Mouse (Mus musculus): ENCODE measurements around the gene Fbxo24. TPM values are rescaled to one million over a fixed set of nuclear protein-coding genes. Genes with fewer than 3 reads are reported as not detected.

Gene Fbxo24
- polyA plus RNA-seq (2012; fragmentation: generic; extraction: Trizol) = 0.72 TPM

- peaks cover 8% of the 10 kb centered on the region for H3K36me3 ChIP-seq (ENCODE audit: control insufficient read depth, insufficient read depth)
- H3ac ChIP-seq (ENCODE audit: control insufficient read depth, insufficient read length) = peak within 1 kb of the TSS; percentile 21
- no peaks in the 10 kb centered on the region for H3K27me3 ChIP-seq (ENCODE audit: control insufficient read depth, insufficient read depth, insufficient read length)
- TF ChIP-seq TCF12 (IDR thresholded peaks at IDR 0.05; ENCODE audit: insufficient read depth, poor library complexity, severe bottlenecking) (no peak), POLR2A (IDR thresholded peaks at IDR 0.05; ENCODE audit: insufficient read length, low read depth) (peak; percentile 98), SRF (IDR thresholded peaks at IDR 0.05; ENCODE audit: control insufficient read depth, insufficient read length, low read depth) (no peak), POLR2AphosphoS2 (IDR thresholded peaks at IDR 0.05; ENCODE audit: insufficient read length, low read depth) (peak; percentile 95), TCF3 (IDR thresholded peaks at IDR 0.05; ENCODE audit: insufficient read length, low read depth) (no peak), REST (IDR thresholded peaks at IDR 0.05; ENCODE audit: insufficient read depth, insufficient read length) (no peak), MAX (IDR thresholded peaks at IDR 0.05; ENCODE audit: low read depth) (no peak), USF1 (IDR thresholded peaks at IDR 0.05; ENCODE audit: low read depth) (no peak), MYOD1 (IDR thresholded peaks at IDR 0.05; ENCODE audit: control insufficient read depth in 1 of 3, insufficient read length in 2 of 3, low read depth in 2 of 3) (peak in 2 of 3 experiments; percentile 64 to 80), CEBPB (IDR thresholded peaks at IDR 0.05; ENCODE audit: insufficient read depth, poor library complexity, severe bottlenecking) (no peak), E2F4 (IDR thresholded peaks at IDR 0.05; ENCODE audit: insufficient read depth) (no peak), MYOG (IDR thresholded peaks at IDR 0.05; ENCODE audit: control insufficient read depth in 1 of 3, insufficient read depth in 1 of 3, insufficient read length in 2 of 3, low read depth in 2 of 3) (no peak)
- peak within 1 kb of the TSS; percentile 99 for H3K4me2 ChIP-seq (ENCODE audit: low read depth)
- peak within 1 kb of the TSS; percentile 82 for H3K4me3 ChIP-seq
- H3K79me2 ChIP-seq (ENCODE audit: control insufficient read depth, insufficient read depth) = peaks cover 37% of the 10 kb centered on the region
Measured at GRCm38 (mm10) chr5:137628498-137629305, at the start of gene Fbxo24, which contains the start of the genes Lrch4 and Gm20605. Gene Fbxo24 (minus strand): TSS chr5:137629002. Gene Lrch4 (plus strand): TSS chr5:137629121. Gene Gm20605 (plus strand): TSS chr5:137629175.

GRCm38 (mm10) chr5:137677859-137678258 is 49.1 kb upstream of the Fbxo24 start:
- Histone ChIP-seq H3K36me3 (ENCODE audit: control insufficient read depth, insufficient read depth) (no peaks in the 10 kb centered on the region), H3K4me2 (ENCODE audit: low read depth) (no peak overlapping the region), H3K79me2 (ENCODE audit: control insufficient read depth, insufficient read depth) (peaks cover 22% of the 10 kb centered on the region), H3K4me3 (no peak overlapping the region), H3K27me3 (ENCODE audit: control insufficient read depth, insufficient read depth, insufficient read length) (no peaks in the 10 kb centered on the region), H3ac (ENCODE audit: control insufficient read depth, insufficient read length) (no peak overlapping the region)
- no peak for TF ChIP-seq REST (IDR thresholded peaks at IDR 0.05; ENCODE audit: insufficient read depth, insufficient read length)
- TF ChIP-seq MAX (IDR thresholded peaks at IDR 0.05; ENCODE audit: low read depth) = no peak
- TF ChIP-seq POLR2A (IDR thresholded peaks at IDR 0.05; ENCODE audit: insufficient read length, low read depth) = no peak

GRCm38 (mm10) chr5:137674786-137675185 is 46.0 kb upstream of the Fbxo24 start:
- no peak for TF ChIP-seq E2F4 (IDR thresholded peaks at IDR 0.05; ENCODE audit: insufficient read depth)
- TF ChIP-seq CEBPB (IDR thresholded peaks at IDR 0.05; ENCODE audit: insufficient read depth, poor library complexity, severe bottlenecking) = no peak
- no peak for TF ChIP-seq TCF3 (IDR thresholded peaks at IDR 0.05; ENCODE audit: insufficient read length, low read depth)
- no peak overlapping the region for H3ac ChIP-seq (ENCODE audit: control insufficient read depth, insufficient read length)
- no peak overlapping the region for H3K4me3 ChIP-seq
- no peaks in the 10 kb centered on the region for H3K27me3 ChIP-seq (ENCODE audit: control insufficient read depth, insufficient read depth, insufficient read length)
- H3K79me2 ChIP-seq (ENCODE audit: control insufficient read depth, insufficient read depth) = peaks cover 9% of the 10 kb centered on the region
- no peak overlapping the region for H3K4me2 ChIP-seq (ENCODE audit: low read depth)
- no peaks in the 10 kb centered on the region for H3K36me3 ChIP-seq (ENCODE audit: control insufficient read depth, insufficient read depth)

- Histone ChIP-seq H3K79me2 (ENCODE audit: control insufficient read depth, insufficient read depth) (peaks cover 14% of the 10 kb centered on the region), H3K36me3 (ENCODE audit: control insufficient read depth, insufficient read depth) (no peaks in the 10 kb centered on the region)
- TF ChIP-seq POLR2A (IDR thresholded peaks at IDR 0.05; ENCODE audit: insufficient read length, low read depth) = no peak
- no peak for TF ChIP-seq POLR2AphosphoS2 (IDR thresholded peaks at IDR 0.05; ENCODE audit: insufficient read length, low read depth)
- no peak for TF ChIP-seq MYOG (IDR thresholded peaks at IDR 0.05; ENCODE audit: control insufficient read depth in 1 of 3, insufficient read depth in 1 of 3, insufficient read length in 2 of 3, low read depth in 2 of 3)
- TF ChIP-seq MAX (IDR thresholded peaks at IDR 0.05; ENCODE audit: low read depth) = no peak
- no peak for TF ChIP-seq TCF12 (IDR thresholded peaks at IDR 0.05; ENCODE audit: insufficient read depth, poor library complexity, severe bottlenecking)
- TF ChIP-seq CEBPB (IDR thresholded peaks at IDR 0.05; ENCODE audit: insufficient read depth, poor library complexity, severe bottlenecking) = no peak
- TF ChIP-seq MYOD1 (IDR thresholded peaks at IDR 0.05; ENCODE audit: control insufficient read depth in 1 of 3, insufficient read length in 2 of 3, low read depth in 2 of 3) = no peak
- no peak for TF ChIP-seq REST (IDR thresholded peaks at IDR 0.05; ENCODE audit: insufficient read depth, insufficient read length)
- TF ChIP-seq USF1 (IDR thresholded peaks at IDR 0.05; ENCODE audit: low read depth) = no peak
- no peak for TF ChIP-seq SRF (IDR thresholded peaks at IDR 0.05; ENCODE audit: control insufficient read depth, insufficient read length, low read depth)
- TF ChIP-seq E2F4 (IDR thresholded peaks at IDR 0.05; ENCODE audit: insufficient read depth) = no peak
- TF ChIP-seq TCF3 (IDR thresholded peaks at IDR 0.05; ENCODE audit: insufficient read length, low read depth) = no peak
Measured at GRCm38 (mm10) chr5:137673015-137673414, 44.2 kb upstream of the Fbxo24 start.

DNA sequence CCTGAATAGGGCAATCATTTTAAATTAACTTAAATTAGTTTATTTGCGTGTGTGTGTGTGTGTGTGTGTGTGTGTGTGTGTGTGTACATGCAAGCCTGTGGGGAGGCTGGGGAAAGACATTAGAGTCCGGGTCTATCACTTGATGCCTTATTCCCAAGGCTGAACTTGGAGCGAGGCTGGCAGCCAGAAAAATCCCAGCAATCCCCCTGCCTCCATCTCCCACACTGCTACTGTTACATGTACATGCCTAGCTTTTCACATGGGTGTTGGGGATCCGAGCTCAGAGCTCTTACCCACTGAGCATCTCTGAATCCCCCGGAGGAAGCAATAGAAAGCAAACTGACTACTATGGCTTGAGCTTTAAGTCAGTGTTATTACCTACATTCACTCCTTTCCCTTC is 43.6 kb upstream of the Fbxo24 start:
- Histone ChIP-seq H3K36me3 (ENCODE audit: control insufficient read depth, insufficient read depth) (no peaks in the 10 kb centered on the region), H3ac (ENCODE audit: control insufficient read depth, insufficient read length) (no peak overlapping the region), H3K4me2 (ENCODE audit: low read depth) (peak overlapping the region; percentile 56), H3K27me3 (ENCODE audit: control insufficient read depth, insufficient read depth, insufficient read length) (no peaks in the 10 kb centered on the region), H3K79me2 (ENCODE audit: control insufficient read depth, insufficient read depth) (peaks cover 14% of the 10 kb centered on the region), H3K4me3 (no peak overlapping the region)
- no peak for TF ChIP-seq MYOG (IDR thresholded peaks at IDR 0.05; ENCODE audit: control insufficient read depth in 1 of 3, insufficient read depth in 1 of 3, insufficient read length in 2 of 3, low read depth in 2 of 3)
- no peak for TF ChIP-seq CEBPB (IDR thresholded peaks at IDR 0.05; ENCODE audit: insufficient read depth, poor library complexity, severe bottlenecking)
- TF ChIP-seq MAX (IDR thresholded peaks at IDR 0.05; ENCODE audit: low read depth) = no peak
- no peak for TF ChIP-seq POLR2A (IDR thresholded peaks at IDR 0.05; ENCODE audit: insufficient read length, low read depth)
- no peak for TF ChIP-seq TCF12 (IDR thresholded peaks at IDR 0.05; ENCODE audit: insufficient read depth, poor library complexity, severe bottlenecking)
- no peak for TF ChIP-seq MYOD1 (IDR thresholded peaks at IDR 0.05; ENCODE audit: control insufficient read depth in 1 of 3, insufficient read length in 2 of 3, low read depth in 2 of 3)
- TF ChIP-seq SRF (IDR thresholded peaks at IDR 0.05; ENCODE audit: control insufficient read depth, insufficient read length, low read depth) = no peak
- no peak for TF ChIP-seq REST (IDR thresholded peaks at IDR 0.05; ENCODE audit: insufficient read depth, insufficient read length)
- no peak for TF ChIP-seq TCF3 (IDR thresholded peaks at IDR 0.05; ENCODE audit: insufficient read length, low read depth)
- TF ChIP-seq E2F4 (IDR thresholded peaks at IDR 0.05; ENCODE audit: insufficient read depth) = no peak
- no peak for TF ChIP-seq USF1 (IDR thresholded peaks at IDR 0.05; ENCODE audit: low read depth)
- TF ChIP-seq POLR2AphosphoS2 (IDR thresholded peaks at IDR 0.05; ENCODE audit: insufficient read length, low read depth) = no peak

More at GRCm38 (mm10) chr5:137673015-137673414, 44.2 kb upstream of the Fbxo24 start:
- H3K4me3 ChIP-seq = no peak overlapping the region
- H3ac ChIP-seq (ENCODE audit: control insufficient read depth, insufficient read length) = no peak overlapping the region
- no peak overlapping the region for H3K4me2 ChIP-seq (ENCODE audit: low read depth)
- H3K27me3 ChIP-seq (ENCODE audit: control insufficient read depth, insufficient read depth, insufficient read length) = no peaks in the 10 kb centered on the region
